Mouse (Mus musculus): ENCODE results near the gene Tunar. TPM values are rescaled to one million over a fixed set of nuclear protein-coding genes. Genes with fewer than 3 reads are reported as not detected.

Tunar gene
- total and polyA plus RNA-seq, 2 experiments, result not detected

- Histone ChIP-seq H3K36me3 (ENCODE audit: control insufficient read depth, insufficient read depth, low read length) (no peaks in the 10 kb centered on the region), H3K27me3 (ENCODE audit: control insufficient read depth, insufficient read depth, low read length) (no peaks in the 10 kb centered on the region), H3K79me2 (ENCODE audit: control insufficient read depth, insufficient read depth, low read length) (no peaks in the 10 kb centered on the region), H3K9ac (ENCODE audit: low read depth, low read length) (no peak overlapping the region), H3K4me1 (ENCODE audit: control insufficient read depth, insufficient read depth, low read length) (no peaks in the 10 kb centered on the region), H3K4me3 (ENCODE audit: insufficient read depth, low read depth, low read length) (no peak overlapping the region), H3K27ac (replicated peaks; ENCODE audit: insufficient read depth, low read depth, low read length) (no peak overlapping the region)
- WGBS, result 81% methylated on average over 7 of the region's 7 CpGs
- no peak for DNase-seq (ENCODE audit: extremely low read depth, low read depth, low spot score)
- TF ChIP-seq CTCF (IDR thresholded peaks at IDR 0.05; ENCODE audit: low read depth, low read length) (no peak), POLR2A (IDR thresholded peaks at IDR 0.05; ENCODE audit: extremely low read depth, insufficient read depth, low read length) (no peak)
Measured at GRCm38 (mm10) chr12:105344460-105344859, 10.8 kb downstream of the Tunar start.

GRCm38 (mm10) chr12:105346861-105347260 is 13.2 kb downstream of the Tunar start:
- Histone ChIP-seq H3K27me3 (ENCODE audit: control insufficient read depth, insufficient read depth, low read length) (no peaks in the 10 kb centered on the region), H3K4me3 (ENCODE audit: insufficient read depth, low read depth, low read length) (no peak overlapping the region), H3K4me1 (ENCODE audit: control insufficient read depth, insufficient read depth, low read length) (no peaks in the 10 kb centered on the region), H3K9ac (ENCODE audit: low read depth, low read length) (no peak overlapping the region), H3K36me3 (ENCODE audit: control insufficient read depth, insufficient read depth, low read length) (no peaks in the 10 kb centered on the region), H3K27ac (replicated peaks; ENCODE audit: insufficient read depth, low read depth, low read length) (no peak overlapping the region), H3K79me2 (ENCODE audit: control insufficient read depth, insufficient read depth, low read length) (no peaks in the 10 kb centered on the region)
- no peak for DNase-seq (ENCODE audit: extremely low read depth, low read depth, low spot score)
- TF ChIP-seq POLR2A (IDR thresholded peaks at IDR 0.05; ENCODE audit: extremely low read depth, insufficient read depth, low read length) (no peak), CTCF (IDR thresholded peaks at IDR 0.05; ENCODE audit: low read depth, low read length) (no peak)
- WGBS, result 53% methylated on average over 4 of the region's 4 CpGs

GRCm38 (mm10) chr12:105347261-105347660 is 13.6 kb downstream of the Tunar start:
- H3K36me3 ChIP-seq (ENCODE audit: control insufficient read depth, insufficient read depth, low read length), result no peaks in the 10 kb centered on the region
- WGBS, result 48% methylated on average over 13 of the region's 13 CpGs
- DNase-seq (ENCODE audit: extremely low read depth, low read depth, low spot score), result no peak
- H3K27ac ChIP-seq (replicated peaks; ENCODE audit: insufficient read depth, low read depth, low read length), result no peak overlapping the region
- no peak overlapping the region for H3K9ac ChIP-seq (ENCODE audit: low read depth, low read length)
- no peak overlapping the region for H3K4me3 ChIP-seq (ENCODE audit: insufficient read depth, low read depth, low read length)
- TF ChIP-seq CTCF (IDR thresholded peaks at IDR 0.05; ENCODE audit: low read depth, low read length) (no peak), POLR2A (IDR thresholded peaks at IDR 0.05; ENCODE audit: extremely low read depth, insufficient read depth, low read length) (no peak)
- H3K27me3 ChIP-seq (ENCODE audit: control insufficient read depth, insufficient read depth, low read length), result no peaks in the 10 kb centered on the region
- H3K4me1 ChIP-seq (ENCODE audit: control insufficient read depth, insufficient read depth, low read length), result no peaks in the 10 kb centered on the region
- H3K79me2 ChIP-seq (ENCODE audit: control insufficient read depth, insufficient read depth, low read length), result no peaks in the 10 kb centered on the region

GRCm38 (mm10) chr12:105354266-105354665 is 20.6 kb downstream of the Tunar start:
- 78% methylated on average over 9 of the region's 9 CpGs for WGBS
- Histone ChIP-seq H3K4me1 (ENCODE audit: control insufficient read depth, insufficient read depth, low read length) (no peaks in the 10 kb centered on the region), H3K9ac (ENCODE audit: low read depth, low read length) (no peak overlapping the region), H3K27me3 (ENCODE audit: control insufficient read depth, insufficient read depth, low read length) (no peaks in the 10 kb centered on the region), H3K36me3 (ENCODE audit: control insufficient read depth, insufficient read depth, low read length) (no peaks in the 10 kb centered on the region), H3K4me3 (ENCODE audit: insufficient read depth, low read depth, low read length) (no peak overlapping the region), H3K79me2 (ENCODE audit: control insufficient read depth, insufficient read depth, low read length) (no peaks in the 10 kb centered on the region), H3K27ac (replicated peaks; ENCODE audit: insufficient read depth, low read depth, low read length) (no peak overlapping the region)
- TF ChIP-seq POLR2A (IDR thresholded peaks at IDR 0.05; ENCODE audit: extremely low read depth, insufficient read depth, low read length), result no peak
- no peak for TF ChIP-seq CTCF (IDR thresholded peaks at IDR 0.05; ENCODE audit: low read depth, low read length)
- DNase-seq (ENCODE audit: extremely low read depth, low read depth, low spot score), result no peak

GRCm38 (mm10) chr12:105354772-105355171 is 21.1 kb downstream of the Tunar start:
- H3K79me2 ChIP-seq (ENCODE audit: control insufficient read depth, insufficient read depth, low read length), result no peaks in the 10 kb centered on the region
- H3K36me3 ChIP-seq (ENCODE audit: control insufficient read depth, insufficient read depth, low read length), result no peaks in the 10 kb centered on the region
- TF ChIP-seq CTCF (IDR thresholded peaks at IDR 0.05; ENCODE audit: low read depth, low read length), result no peak
- TF ChIP-seq POLR2A (IDR thresholded peaks at IDR 0.05; ENCODE audit: extremely low read depth, insufficient read depth, low read length), result no peak
- H3K27ac ChIP-seq (replicated peaks; ENCODE audit: insufficient read depth, low read depth, low read length), result no peak overlapping the region
- WGBS, result 79% methylated on average over 8 of the region's 8 CpGs
- DNase-seq (ENCODE audit: extremely low read depth, low read depth, low spot score), result no peak
- H3K9ac ChIP-seq (ENCODE audit: low read depth, low read length), result no peak overlapping the region
- H3K4me1 ChIP-seq (ENCODE audit: control insufficient read depth, insufficient read depth, low read length), result no peaks in the 10 kb centered on the region
- no peaks in the 10 kb centered on the region for H3K27me3 ChIP-seq (ENCODE audit: control insufficient read depth, insufficient read depth, low read length)
- no peak overlapping the region for H3K4me3 ChIP-seq (ENCODE audit: insufficient read depth, low read depth, low read length)

GRCm38 (mm10) chr12:105356781-105357180 is 23.1 kb downstream of the Tunar start:
- Histone ChIP-seq H3K79me2 (ENCODE audit: control insufficient read depth, insufficient read depth, low read length) (no peaks in the 10 kb centered on the region), H3K36me3 (ENCODE audit: control insufficient read depth, insufficient read depth, low read length) (no peaks in the 10 kb centered on the region), H3K4me1 (ENCODE audit: control insufficient read depth, insufficient read depth, low read length) (no peaks in the 10 kb centered on the region), H3K27ac (replicated peaks; ENCODE audit: insufficient read depth, low read depth, low read length) (no peak overlapping the region), H3K27me3 (ENCODE audit: control insufficient read depth, insufficient read depth, low read length) (no peaks in the 10 kb centered on the region), H3K9ac (ENCODE audit: low read depth, low read length) (no peak overlapping the region), H3K4me3 (ENCODE audit: insufficient read depth, low read depth, low read length) (no peak overlapping the region)
- DNase-seq (ENCODE audit: extremely low read depth, low read depth, low spot score), result no peak
- TF ChIP-seq CTCF (IDR thresholded peaks at IDR 0.05; ENCODE audit: low read depth, low read length) (no peak), POLR2A (IDR thresholded peaks at IDR 0.05; ENCODE audit: extremely low read depth, insufficient read depth, low read length) (no peak)
- 89% methylated on average over 13 of the region's 13 CpGs for WGBS
